Comparison of ENCODE assay signal across 9 mouse cellular contexts in the genomic region with DNA sequence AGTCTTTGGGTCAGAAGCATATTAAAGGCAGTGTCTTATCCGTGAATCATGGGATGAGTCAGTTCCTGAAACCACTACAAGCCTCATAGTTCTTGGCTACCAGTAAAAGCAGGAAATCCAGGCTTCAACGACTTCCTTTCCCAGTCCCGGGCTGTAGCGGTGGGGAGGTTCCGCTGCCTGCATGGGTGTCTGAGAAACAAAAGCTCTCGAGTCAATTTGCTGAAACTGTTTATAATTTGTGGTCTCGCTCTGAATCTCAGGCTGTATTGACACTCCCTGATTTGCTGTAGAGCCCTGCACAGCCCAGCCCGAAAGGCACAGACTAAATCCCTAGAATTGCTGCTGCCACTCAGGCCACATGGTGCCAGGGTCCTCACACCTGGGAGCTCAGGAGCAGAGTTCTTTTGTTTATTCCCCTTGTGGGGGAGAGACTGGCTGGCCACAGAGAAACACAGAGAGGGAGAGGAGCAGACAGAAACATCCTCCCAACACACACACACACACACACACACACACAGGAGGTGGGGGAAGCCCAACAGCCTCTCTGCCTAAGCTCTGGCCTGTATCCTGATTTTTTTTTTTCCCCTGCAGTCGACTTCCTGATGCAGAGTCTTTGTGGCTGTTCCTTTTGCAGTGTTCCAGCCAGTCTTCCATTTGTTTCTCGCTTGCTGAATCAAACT. TPM values are rescaled to one million over a fixed set of nuclear protein-coding genes. Genes with fewer than 3 reads are reported as not detected.
A peak's percentile ranks its signal among the peaks of the same experiment; 100 is the strongest.
DNase-seq lines count a peak whose midpoint lies in the region; ATAC-seq lines count a peak whose summit lies in the region.
"Had no signal": no experiment of that assay in that cellular context is flagged by ENCODE, and none has a peak within 500 bp of the region (broad histone marks: within the 10 kb centered on the region; RNA-seq: fewer than 3 reads in every experiment).

No protein-coding gene starts in this region.

- H3K4me1 ChIP-seq in embryonic facial prominence, embryonic 11.5 days (ENCODE audit: control insufficient read depth, insufficient read depth, low read length) = peaks cover 16% of the 10 kb centered on the region
- peaks cover 77% of the 10 kb centered on the region for H3K4me1 ChIP-seq in heart, embryonic 11.5 days (ENCODE audit: control insufficient read depth, insufficient read depth, low read length)

- no peak overlapping the region for H3K9ac ChIP-seq in embryonic facial prominence, embryonic 11.5 days (replicated peaks; ENCODE audit: low read length)
- H3K9ac ChIP-seq in heart, embryonic 11.5 days (ENCODE audit: low read depth, low read length) = peak overlapping the region; percentile 54

- peak overlapping the region; percentile 60 for H3K27ac ChIP-seq in embryonic facial prominence, embryonic 11.5 days (replicated peaks; ENCODE audit: low read depth, low read length)
- H3K27ac ChIP-seq in heart, embryonic 11.5 days (ENCODE audit: low read depth, low read length) = peak overlapping the region; percentile 87

- ATAC-seq in frontal cortex, adult (ENCODE audit: low TSS enrichment) = peak; percentile 38; the same call in 1 of the 2 replicates
- no peak for ATAC-seq in embryonic facial prominence, embryonic 11.5 days (replicated peaks; ENCODE audit: insufficient number of reproducible peaks, low FRiP score, low TSS enrichment, low read depth)
- ATAC-seq in heart, embryonic 11.5 days (replicated peaks; ENCODE audit: insufficient number of reproducible peaks, low FRiP score, low TSS enrichment) = peak; percentile 60; the same call in 1 of the 2 replicates

- H3K27me3 ChIP-seq in embryonic facial prominence, embryonic 11.5 days (ENCODE audit: control insufficient read depth, insufficient read depth, low read length) = no peaks in the 10 kb centered on the region
- H3K27me3 ChIP-seq in heart, embryonic 11.5 days (ENCODE audit: control insufficient read depth, insufficient read depth, low read length) = no peaks in the 10 kb centered on the region
- H3K27me3 ChIP-seq: CH12.LX had no signal

- no peaks in the 10 kb centered on the region for H3K36me3 ChIP-seq in embryonic facial prominence, embryonic 11.5 days (replicated peaks; ENCODE audit: control insufficient read depth, insufficient read depth, low read depth, low read length)
- no peaks in the 10 kb centered on the region for H3K36me3 ChIP-seq in heart, embryonic 11.5 days (ENCODE audit: control insufficient read depth, insufficient read depth, low read length)

- H3K4me3 ChIP-seq in embryonic facial prominence, embryonic 11.5 days (ENCODE audit: low read depth, low read length) = no peak overlapping the region
- no peak overlapping the region for H3K4me3 ChIP-seq in heart, embryonic 11.5 days (ENCODE audit: low read depth, low read length)

- H3K9me3 ChIP-seq in embryonic facial prominence, embryonic 11.5 days (replicated peaks; ENCODE audit: control insufficient read depth, low read length) = no peaks in the 10 kb centered on the region
- H3K9me3 ChIP-seq in heart, embryonic 11.5 days (replicated peaks; ENCODE audit: control insufficient read depth, low read length) = no peaks in the 10 kb centered on the region

- 6% methylated on average over 10 of the region's 10 CpGs for WGBS in embryonic facial prominence, embryonic 11.5 days
- WGBS in heart, embryonic 11.5 days (ENCODE audit: insufficient replicate concordance) = 10% methylated on average over 10 of the region's 10 CpGs

- DNase-seq in frontal cortex, postnatal 14 days (ENCODE audit: low spot score in 2 of 2) = no peak
- DNase-seq in embryonic facial prominence, embryonic 11.5 days (ENCODE audit: low spot score) = no peak
- peak; percentile 70 for DNase-seq in kidney, adult 9 months
- peak; percentile 84 for DNase-seq in lung, postnatal 10 days
- DNase-seq in testis, postnatal 14 days (ENCODE audit: low spot score) = peak; percentile 46
- DNase-seq in T-cell, adult 2 months (ENCODE audit: low spot score) = no peak

- no peak overlapping the region for H3K4me2 ChIP-seq in embryonic facial prominence, embryonic 11.5 days (ENCODE audit: low read depth, low read length)
- H3K4me2 ChIP-seq in heart, embryonic 11.5 days = peak overlapping the region; percentile 45

RNA-seq across cellular contexts. Expression of gene Tead1, which starts 18.2 kb away (rescaled TPM):
- polyA plus RNA-seq in embryonic facial prominence, embryonic 11.5 days (2014; fragmentation: Nextera tagmentation; extraction: Ambion mirVana) = 14.4 and 16.7 TPM in 2 replicates
- polyA plus RNA-seq in heart, embryonic 11.5 days (2014; fragmentation: Nextera tagmentation; extraction: Ambion mirVana) = 23.2 and 35.5 TPM in 2 replicates

Comparison
In these comparisons a context has a peak if more than half of its experiments do, and no peak if none do; other contexts are left out.
1. DNase-seq: peak in kidney, adult 9 months (single experiment), lung, postnatal 10 days (single experiment) and testis, postnatal 14 days (single experiment); none in frontal cortex, postnatal 14 days (0 of 2), embryonic facial prominence, embryonic 11.5 days (single experiment) and T-cell, adult 2 months (single experiment).